Mouse (Mus musculus) liver, adult 2 months (tissue): ENCODE measurements around the gene Utp18. TPM values are rescaled to one million over a fixed set of nuclear protein-coding genes. Genes with fewer than 3 reads are reported as not detected.
"Not testable (repeated sequence)": the region's sequence is repeated elsewhere in the genome, so short reads cannot be mapped to it uniquely, and the experiment has no call there.

Source experiments
- DNase-seq: peaks from one replicate; pipeline ENCODE4 v3.0.0-alpha.2; 2011; ENCODE audit warnings: low read depth, low spot score; ENCODE audit errors: extremely low read depth
- H3K27ac ChIP-seq: fragments of 200-500 bp; replicated peaks from 2 replicates; pipeline ENCODE4 v1.5.1; 2012; ENCODE audit warnings: low read depth, mild to moderate bottlenecking, control low read depth, inconsistent platforms, low read length; ENCODE audit not compliant: insufficient read depth
- H3K27me3 ChIP-seq: fragments of 200-500 bp; 2 replicates; pipeline ENCODE4 v1.6.1; 2012; ENCODE audit warnings: mild to moderate bottlenecking, moderate library complexity, low read length, inconsistent platforms; ENCODE audit not compliant: control insufficient read depth, insufficient read depth
- H3K36me3 ChIP-seq: fragments of 200-500 bp; 2 replicates; pipeline ENCODE4 v1.6.1; 2012; ENCODE audit warnings: low read length, inconsistent platforms; ENCODE audit not compliant: control insufficient read depth, insufficient read depth
- H3K4me1 ChIP-seq: fragments of 200-500 bp; 2 replicates; pipeline ENCODE4 v1.6.1; 2011; ENCODE audit warnings: low read length; ENCODE audit not compliant: control insufficient read depth, insufficient read depth
- H3K4me3 ChIP-seq: fragments of 200-500 bp; 2 replicates; pipeline ENCODE4 v1.5.1; 2011; ENCODE audit warnings: low read depth, mild to moderate bottlenecking, control low read depth, low read length, moderate library complexity; ENCODE audit not compliant: insufficient read depth
- H3K79me2 ChIP-seq: fragments of 200-500 bp; 2 replicates; pipeline ENCODE4 v1.6.1; 2012; ENCODE audit warnings: inconsistent platforms, mild to moderate bottlenecking, low read length, moderate library complexity; ENCODE audit not compliant: control insufficient read depth, insufficient read depth
- H3K9ac ChIP-seq: fragments of 200-500 bp; 2 replicates; pipeline ENCODE4 v1.6.1; 2012; ENCODE audit warnings: low read depth, mild to moderate bottlenecking, control low read depth, inconsistent platforms, low read length
- CTCF ChIP-seq: fragments of 200-500 bp; IDR thresholded peaks from 2 replicates; pipeline ENCODE4 v1.5.1; 2011; ENCODE audit warnings: low read depth, low read length, control low read depth
- POLR2A ChIP-seq: fragments of 200-500 bp; IDR thresholded peaks from 2 replicates; pipeline ENCODE4 v1.6.1; 2011; ENCODE audit warnings: low read length, control low read depth; ENCODE audit not compliant: insufficient read depth; ENCODE audit errors: extremely low read depth
- WGBS: fragments of 180-500 bp; shearing (Covaris S2); methylation state at CpG from one replicate; pipeline ENCODE4 v1.1.7; 2018; 5-methylcytosine and 5-hydroxymethylcytosine counted together
- polyA plus RNA-seq: library from polyadenylated mRNA; depleted of rRNA; stranded (reverse); fragments of >200 nt; gene quantifications from 2 replicates; pipeline ENCODE4 v1.2.3, GENCODE M21; 2012; rRNA removed
- total RNA-seq: library from RNA; depleted of rRNA; stranded (reverse); fragments of >200 nt; gene quantifications from 2 replicates; pipeline ENCODE4 v1.2.3, GENCODE M21; 2014; rRNA removed

The Utp18 gene
- total RNA-seq (8.1 and 8.8 TPM in 2 replicates), polyA plus RNA-seq (2.4 TPM in 2 replicates)

DNA sequence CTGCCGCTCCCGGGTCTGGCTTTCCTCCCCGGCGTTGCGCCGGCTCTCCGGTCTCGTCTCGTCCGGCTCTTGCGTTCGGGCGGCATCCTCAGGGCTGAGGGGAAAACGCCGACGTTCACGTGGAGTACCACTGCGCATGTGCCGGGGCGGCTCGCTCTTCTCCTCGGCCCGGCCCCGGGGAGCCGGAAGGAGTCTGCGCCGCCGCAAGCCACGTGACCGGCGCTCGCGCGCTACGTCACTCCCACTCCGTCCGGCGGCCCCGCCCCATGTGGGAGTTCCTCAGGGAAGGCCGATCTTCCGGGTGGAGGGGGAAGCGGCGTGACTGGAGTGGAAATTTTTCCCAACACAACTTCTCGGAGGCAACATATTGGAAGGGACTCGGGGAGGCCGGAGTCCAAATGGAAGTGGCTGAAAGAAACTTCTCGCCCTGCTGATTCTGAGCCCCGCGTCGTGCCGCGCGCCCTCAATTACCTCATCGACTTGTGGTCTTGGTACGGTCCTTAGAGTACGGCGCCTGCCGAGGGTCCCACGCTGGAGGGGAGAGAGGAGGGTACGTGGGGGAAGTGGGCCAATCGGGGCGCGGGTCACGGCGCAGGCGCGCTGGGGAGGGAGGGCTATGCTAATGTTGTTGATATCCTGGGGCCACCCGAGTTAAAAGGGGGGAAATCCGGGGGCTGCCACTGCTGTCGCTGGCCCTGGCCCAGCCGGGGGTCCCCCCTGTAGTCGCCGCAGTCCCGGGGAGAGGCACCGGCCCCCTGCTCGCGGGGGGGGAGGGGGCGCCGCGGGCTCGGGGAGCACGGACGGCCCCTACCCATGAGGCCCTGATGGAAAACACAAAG is at the start of gene Utp18, which contains the start of gene Mbtd1:
Utp18 (minus strand) TSS at position 195 of the 839 bp plus-strand sequence.
Mbtd1 (plus strand) TSS at position 281 of the 839 bp plus-strand sequence.
- Histone ChIP-seq H3K4me1 (peaks cover 9% of the 10 kb centered on the region), H3K27me3 (no peaks in the 10 kb centered on the region), H3K4me3 (peak within 1 kb of the TSS; percentile 82), H3K27ac (peak within 1 kb of the TSS; percentile 96), H3K9ac (peak within 1 kb of the TSS; percentile 88), H3K79me2 (peaks cover 14% of the 10 kb centered on the region), H3K36me3 (peaks cover 3% of the 10 kb centered on the region; the same call in 1 of the 2 replicates)
- WGBS, result under 1% methylated on average over 72 of the region's 83 CpGs
- TF ChIP-seq POLR2A, result peak; percentile 24; the same call in 1 of the 2 replicates
- no peak for TF ChIP-seq CTCF
- peak; percentile 87 for DNase-seq

DNA sequence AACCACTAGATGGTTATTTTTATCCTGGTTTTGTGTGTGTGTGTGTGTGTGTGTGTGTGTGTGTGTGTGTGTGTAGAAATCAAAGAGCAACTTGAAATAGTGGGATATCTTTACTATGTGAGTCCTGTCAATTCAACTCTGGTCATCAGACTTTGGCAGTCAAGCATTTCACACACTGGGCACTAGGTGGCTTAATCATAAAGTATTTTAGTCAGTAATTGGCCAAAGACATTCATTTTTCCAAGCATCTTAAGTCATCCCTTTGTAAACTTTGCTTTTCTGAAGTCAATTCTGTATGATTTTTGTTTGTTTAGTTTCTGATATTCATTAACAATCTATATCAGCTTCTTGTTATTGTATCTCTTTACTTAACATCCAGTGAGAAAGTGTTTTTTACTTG is 43.5 kb upstream of the Utp18 start:
- Histone ChIP-seq H3K79me2 (no peaks in the 10 kb centered on the region), H3K36me3 (peaks cover 41% of the 10 kb centered on the region), H3K27me3 (no peaks in the 10 kb centered on the region), H3K4me3 (no peak overlapping the region), H3K4me1 (no peaks in the 10 kb centered on the region), H3K27ac (no peak overlapping the region), H3K9ac (no peak overlapping the region)
- DNase-seq, result no peak
- 0 out of 2 replicates have a peak, but pooled peaks have one; percentile 6 for TF ChIP-seq CTCF
- no peak for TF ChIP-seq POLR2A

DNA sequence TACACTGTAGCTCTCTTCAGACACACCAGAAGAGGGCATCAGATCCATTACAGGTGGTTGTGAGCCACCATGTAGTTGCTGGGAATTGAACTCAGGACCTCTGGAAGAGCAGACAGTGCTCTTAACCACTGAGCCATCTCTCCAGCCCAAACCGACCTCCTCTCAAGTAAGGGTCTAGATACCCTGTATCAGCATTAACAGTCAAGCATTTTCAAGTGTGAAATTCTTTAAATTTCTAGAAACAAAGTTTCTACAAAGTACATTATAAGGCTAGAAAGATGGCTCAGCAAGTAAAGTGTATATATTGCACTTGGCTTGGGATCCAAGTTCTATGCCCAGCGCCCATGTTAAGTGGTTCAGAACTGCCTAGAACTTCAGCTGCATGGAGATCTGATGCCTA is 29.5 kb upstream of the Utp18 start:
- H3K4me3 ChIP-seq, H3K27me3 ChIP-seq, H3K79me2 ChIP-seq, H3K9ac ChIP-seq, H3K27ac ChIP-seq, H3K4me1 ChIP-seq, DNase-seq: not testable (repeated sequence)
- 95% methylated on average over 2 of the region's 2 CpGs for WGBS
- peaks cover 45% of the 10 kb centered on the region for H3K36me3 ChIP-seq

DNA sequence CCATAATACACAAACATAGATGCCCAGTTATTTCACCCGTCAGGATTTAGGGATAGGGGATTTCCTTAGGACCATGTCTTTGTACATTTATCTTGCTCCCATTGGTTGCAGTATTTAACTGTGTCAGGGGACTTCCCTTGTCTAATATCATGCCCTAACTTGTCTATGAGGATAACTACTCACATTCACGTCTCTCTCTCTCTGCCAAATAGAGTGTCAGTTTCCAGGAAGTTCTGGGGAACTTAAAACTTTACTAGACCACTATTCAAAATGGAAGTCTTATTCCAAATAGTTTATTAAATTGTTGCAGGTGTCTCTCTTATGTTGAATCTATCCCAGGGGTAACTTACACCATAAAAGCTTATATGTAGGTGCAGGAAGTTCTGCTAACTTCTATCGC is 26.0 kb upstream of the Utp18 start:
- 89% methylated on average over 3 of the region's 3 CpGs for WGBS
- H3K9ac ChIP-seq, result no peak overlapping the region
- no peaks in the 10 kb centered on the region for H3K4me1 ChIP-seq
- no peak overlapping the region for H3K4me3 ChIP-seq
- TF ChIP-seq CTCF, result no peak
- no peak for TF ChIP-seq POLR2A
- no peaks in the 10 kb centered on the region for H3K79me2 ChIP-seq
- no peaks in the 10 kb centered on the region for H3K27me3 ChIP-seq
- no peak for DNase-seq
- peaks cover 55% of the 10 kb centered on the region for H3K36me3 ChIP-seq
- no peak overlapping the region for H3K27ac ChIP-seq

DNA sequence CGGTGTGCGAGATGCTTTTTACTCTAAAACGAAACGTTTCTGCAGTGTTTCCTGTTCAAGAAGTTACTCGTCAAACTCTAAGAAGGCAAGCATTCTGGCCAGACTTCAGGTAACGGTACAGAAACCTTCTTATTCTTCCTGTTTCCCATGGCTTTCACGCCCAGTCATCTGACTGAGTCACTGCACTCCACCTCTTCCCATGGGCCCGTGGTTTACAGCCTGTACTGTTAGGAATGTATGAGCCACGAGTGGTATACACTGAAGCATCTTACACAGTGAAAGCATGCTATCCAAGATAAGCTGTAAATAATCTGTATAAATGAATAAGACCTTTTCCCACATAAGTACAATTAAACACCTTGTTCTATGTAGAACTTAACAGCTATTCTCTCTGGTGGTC is 23.3 kb upstream of the Utp18 start:
- TF ChIP-seq CTCF (no peak), POLR2A (no peak)
- Histone ChIP-seq H3K9ac (no peak overlapping the region), H3K27ac (no peak overlapping the region), H3K4me1 (peaks cover 2% of the 10 kb centered on the region; the same call in 1 of the 2 replicates), H3K27me3 (no peaks in the 10 kb centered on the region), H3K79me2 (no peaks in the 10 kb centered on the region; the same call in 1 of the 2 replicates), H3K4me3 (no peak overlapping the region), H3K36me3 (peaks cover 48% of the 10 kb centered on the region)
- DNase-seq, result no peak
- WGBS, result 90% methylated on average over 9 of the region's 9 CpGs

GRCm38 (mm10) chr11:93907839-93908238 is 22.3 kb upstream of the Utp18 start:
- Histone ChIP-seq H3K9ac (no peak overlapping the region), H3K4me3 (no peak overlapping the region), H3K36me3 (peaks cover 44% of the 10 kb centered on the region), H3K4me1 (peaks cover 2% of the 10 kb centered on the region; the same call in 1 of the 2 replicates), H3K27ac (no peak overlapping the region), H3K27me3 (no peaks in the 10 kb centered on the region), H3K79me2 (no peaks in the 10 kb centered on the region; the same call in 1 of the 2 replicates)
- WGBS, result 39% methylated on average over 3 of the region's 3 CpGs
- DNase-seq, result peak; percentile 45
- no peak for TF ChIP-seq POLR2A
- TF ChIP-seq CTCF, result no peak
